Mouse (Mus musculus): ENCODE data around the gene Exoc8. TPM values are rescaled to one million over a fixed set of nuclear protein-coding genes. Genes with fewer than 3 reads are reported as not detected.

Exoc8 gene
- polyA plus RNA-seq, 1 experiment from 2014 or later: 3.6 TPM

- no peaks in the 10 kb centered on the region for H3K27me3 ChIP-seq (ENCODE audit: control insufficient read depth, insufficient read depth, low read depth, low read length)
- no peaks in the 10 kb centered on the region for H3K9me3 ChIP-seq (replicated peaks; ENCODE audit: control insufficient read depth, low read length)
- peaks cover 21% of the 10 kb centered on the region for H3K4me1 ChIP-seq (ENCODE audit: control insufficient read depth, low read depth, low read length)
- no peak overlapping the region for H3K4me2 ChIP-seq (ENCODE audit: low read depth, low read length)
- H3K9ac ChIP-seq (ENCODE audit: low read depth, low read length): no peak overlapping the region
- H3K27ac ChIP-seq (ENCODE audit: low read length): no peak overlapping the region
- no peak for ATAC-seq (ENCODE audit: low read depth)
- H3K4me3 ChIP-seq (ENCODE audit: low read depth, low read length): no peak overlapping the region
- no peaks in the 10 kb centered on the region for H3K36me3 ChIP-seq (ENCODE audit: control insufficient read depth, insufficient read depth)
- 82% methylated on average over 11 of the region's 11 CpGs for WGBS (ENCODE audit: insufficient replicate concordance)
Measured at GRCm38 (mm10) chr8:124929006-124929405, 31.5 kb upstream of the Exoc8 start.

- Histone ChIP-seq H3K9ac (ENCODE audit: low read depth, low read length) (no peak overlapping the region), H3K27ac (ENCODE audit: low read length) (no peak overlapping the region), H3K4me3 (ENCODE audit: low read depth, low read length) (no peak overlapping the region), H3K4me2 (ENCODE audit: low read depth, low read length) (no peak overlapping the region), H3K27me3 (ENCODE audit: control insufficient read depth, insufficient read depth, low read depth, low read length) (no peaks in the 10 kb centered on the region), H3K36me3 (ENCODE audit: control insufficient read depth, insufficient read depth) (no peaks in the 10 kb centered on the region), H3K4me1 (ENCODE audit: control insufficient read depth, low read depth, low read length) (peaks cover 35% of the 10 kb centered on the region), H3K9me3 (replicated peaks; ENCODE audit: control insufficient read depth, low read length) (no peaks in the 10 kb centered on the region)
- no peak for ATAC-seq (ENCODE audit: low read depth)
- WGBS (ENCODE audit: insufficient replicate concordance): 55% methylated on average over 10 of the region's 10 CpGs
Measured at GRCm38 (mm10) chr8:124926351-124926771, 28.9 kb upstream of the Exoc8 start.

- no peak overlapping the region for H3K9ac ChIP-seq (ENCODE audit: low read depth, low read length)
- H3K9me3 ChIP-seq (replicated peaks; ENCODE audit: control insufficient read depth, low read length): no peaks in the 10 kb centered on the region
- H3K27ac ChIP-seq (ENCODE audit: low read length): no peak overlapping the region
- H3K36me3 ChIP-seq (ENCODE audit: control insufficient read depth, insufficient read depth): no peaks in the 10 kb centered on the region
- no peaks in the 10 kb centered on the region for H3K27me3 ChIP-seq (ENCODE audit: control insufficient read depth, insufficient read depth, low read depth, low read length)
- H3K4me2 ChIP-seq (ENCODE audit: low read depth, low read length): no peak overlapping the region
- ATAC-seq (ENCODE audit: low read depth): peak; percentile 64
- H3K4me3 ChIP-seq (ENCODE audit: low read depth, low read length): no peak overlapping the region
- H3K4me1 ChIP-seq (ENCODE audit: control insufficient read depth, low read depth, low read length): peaks cover 35% of the 10 kb centered on the region
- whole genome bisulfite sequencing (ENCODE audit: insufficient replicate concordance): 19% methylated on average over 14 of the region's 14 CpGs
Measured at GRCm38 (mm10) chr8:124925544-124926266, 28.2 kb upstream of the Exoc8 start.

GRCm38 (mm10) chr8:124923971-124924652 lies 26.6 kb upstream of the Exoc8 start:
- Histone ChIP-seq H3K9me3 (replicated peaks; ENCODE audit: control insufficient read depth, low read length) (no peaks in the 10 kb centered on the region), H3K4me3 (ENCODE audit: low read depth, low read length) (no peak overlapping the region), H3K9ac (ENCODE audit: low read depth, low read length) (no peak overlapping the region), H3K27ac (ENCODE audit: low read length) (no peak overlapping the region), H3K4me1 (ENCODE audit: control insufficient read depth, low read depth, low read length) (peaks cover 29% of the 10 kb centered on the region), H3K4me2 (ENCODE audit: low read depth, low read length) (no peak overlapping the region), H3K27me3 (ENCODE audit: control insufficient read depth, insufficient read depth, low read depth, low read length) (no peaks in the 10 kb centered on the region), H3K36me3 (ENCODE audit: control insufficient read depth, insufficient read depth) (no peaks in the 10 kb centered on the region)
- WGBS (ENCODE audit: insufficient replicate concordance): 81% methylated on average over 15 of the region's 15 CpGs
- ATAC-seq (ENCODE audit: low read depth): no peak

GRCm38 (mm10) chr8:124922490-124923089 lies 25.1 kb upstream of the Exoc8 start:
- Histone ChIP-seq H3K4me2 (ENCODE audit: low read depth, low read length) (peak overlapping the region; percentile 31; the same call in 1 of the 2 replicates), H3K4me1 (ENCODE audit: control insufficient read depth, low read depth, low read length) (peaks cover 29% of the 10 kb centered on the region), H3K9me3 (replicated peaks; ENCODE audit: control insufficient read depth, low read length) (no peaks in the 10 kb centered on the region), H3K27me3 (ENCODE audit: control insufficient read depth, insufficient read depth, low read depth, low read length) (no peaks in the 10 kb centered on the region), H3K9ac (ENCODE audit: low read depth, low read length) (no peak overlapping the region), H3K4me3 (ENCODE audit: low read depth, low read length) (no peak overlapping the region), H3K27ac (ENCODE audit: low read length) (no peak overlapping the region), H3K36me3 (ENCODE audit: control insufficient read depth, insufficient read depth) (no peaks in the 10 kb centered on the region)
- no peak for ATAC-seq (ENCODE audit: low read depth)
- 63% methylated on average over 11 of the region's 11 CpGs for WGBS (ENCODE audit: insufficient replicate concordance)

GRCm38 (mm10) chr8:124921369-124922279 lies 24.1 kb upstream of the Exoc8 start:
- peaks cover 29% of the 10 kb centered on the region for H3K4me1 ChIP-seq (ENCODE audit: control insufficient read depth, low read depth, low read length)
- 41% methylated on average over 18 of the region's 18 CpGs for WGBS (ENCODE audit: insufficient replicate concordance)

GRCm38 (mm10) chr8:124917741-124918484 lies 20.4 kb upstream of the Exoc8 start:
- ATAC-seq (ENCODE audit: low read depth): no peak
- no peak overlapping the region for H3K4me3 ChIP-seq (ENCODE audit: low read depth, low read length)
- H3K4me2 ChIP-seq (ENCODE audit: low read depth, low read length): no peak overlapping the region
- 79% methylated on average over 18 of the region's 18 CpGs for WGBS (ENCODE audit: insufficient replicate concordance)
- H3K9ac ChIP-seq (ENCODE audit: low read depth, low read length): no peak overlapping the region
- no peak overlapping the region for H3K27ac ChIP-seq (ENCODE audit: low read length)
- H3K27me3 ChIP-seq (ENCODE audit: control insufficient read depth, insufficient read depth, low read depth, low read length): no peaks in the 10 kb centered on the region
- H3K36me3 ChIP-seq (ENCODE audit: control insufficient read depth, insufficient read depth): peaks cover 12% of the 10 kb centered on the region
- no peaks in the 10 kb centered on the region for H3K9me3 ChIP-seq (replicated peaks; ENCODE audit: control insufficient read depth, low read length)
- H3K4me1 ChIP-seq (ENCODE audit: control insufficient read depth, low read depth, low read length): peaks cover 15% of the 10 kb centered on the region

More at GRCm38 (mm10) chr8:124921369-124922279, 24.1 kb upstream of the Exoc8 start:
- Histone ChIP-seq H3K27me3 (ENCODE audit: control insufficient read depth, insufficient read depth, low read depth, low read length) (no peaks in the 10 kb centered on the region), H3K9me3 (replicated peaks; ENCODE audit: control insufficient read depth, low read length) (no peaks in the 10 kb centered on the region), H3K4me2 (ENCODE audit: low read depth, low read length) (peak overlapping the region; percentile 31; the same call in 1 of the 2 replicates), H3K27ac (ENCODE audit: low read length) (no peak overlapping the region), H3K9ac (ENCODE audit: low read depth, low read length) (no peak overlapping the region), H3K36me3 (ENCODE audit: control insufficient read depth, insufficient read depth) (no peaks in the 10 kb centered on the region), H3K4me3 (ENCODE audit: low read depth, low read length) (no peak overlapping the region)
- peak; percentile 28; the same call in 1 of the 2 replicates for ATAC-seq (ENCODE audit: low read depth)

GRCm38 (mm10) chr8:124914061-124914460 lies 16.6 kb upstream of the Exoc8 start:
- H3K9ac ChIP-seq (ENCODE audit: low read depth, low read length): no peak overlapping the region
- no peaks in the 10 kb centered on the region for H3K27me3 ChIP-seq (ENCODE audit: control insufficient read depth, insufficient read depth, low read depth, low read length)
- no peaks in the 10 kb centered on the region for H3K9me3 ChIP-seq (replicated peaks; ENCODE audit: control insufficient read depth, low read length)
- peaks cover 34% of the 10 kb centered on the region for H3K36me3 ChIP-seq (ENCODE audit: control insufficient read depth, insufficient read depth)
- H3K4me1 ChIP-seq (ENCODE audit: control insufficient read depth, low read depth, low read length): peaks cover 4% of the 10 kb centered on the region; the same call in 1 of the 2 replicates
- H3K4me2 ChIP-seq (ENCODE audit: low read depth, low read length): no peak overlapping the region
- ATAC-seq (ENCODE audit: low read depth): no peak
- 93% methylated on average over 5 of the region's 5 CpGs for WGBS (ENCODE audit: insufficient replicate concordance)
- H3K27ac ChIP-seq (ENCODE audit: low read length): no peak overlapping the region
- H3K4me3 ChIP-seq (ENCODE audit: low read depth, low read length): no peak overlapping the region
